Mouse (Mus musculus): ENCODE measurements around the gene Klhdc4. TPM values are rescaled to one million over a fixed set of nuclear protein-coding genes. Genes with fewer than 3 reads are reported as not detected.
A peak's percentile ranks its signal among the peaks of the same experiment; 100 is the strongest.

Gene Klhdc4
- total RNA-seq, 2 experiments from 2014 or later = 35.0 to 41.4 TPM

- ATAC-seq (replicated peaks; ENCODE audit: poor library complexity, severe bottlenecking) = no peak
Measured at GRCm38 (mm10) chr8:121762999-121763699, 66.2 kb downstream of the Klhdc4 start.

GRCm38 (mm10) chr8:121761480-121761879 lies 67.9 kb downstream of the Klhdc4 start:
- ATAC-seq (replicated peaks; ENCODE audit: poor library complexity, severe bottlenecking) = peak; percentile 83

- ATAC-seq (replicated peaks; ENCODE audit: poor library complexity, severe bottlenecking) = no peak
Measured at GRCm38 (mm10) chr8:121760484-121760883, 68.9 kb downstream of the Klhdc4 start.

- ATAC-seq (replicated peaks; ENCODE audit: poor library complexity, severe bottlenecking) = no peak
Measured at GRCm38 (mm10) chr8:121758470-121758869, 70.9 kb downstream of the Klhdc4 start.

- peak; percentile 81 for ATAC-seq (replicated peaks; ENCODE audit: poor library complexity, severe bottlenecking)
Measured at GRCm38 (mm10) chr8:121751407-121751806, 78.0 kb downstream of the Klhdc4 start.

- ATAC-seq (replicated peaks; ENCODE audit: poor library complexity, severe bottlenecking) = 0 out of 2 replicates have a peak, but pooled peaks have one; percentile 43
Measured at GRCm38 (mm10) chr8:121750512-121750911, 78.9 kb downstream of the Klhdc4 start.

GRCm38 (mm10) chr8:121749501-121749900 lies 79.9 kb downstream of the Klhdc4 start:
- no peak for ATAC-seq (replicated peaks; ENCODE audit: poor library complexity, severe bottlenecking)

Other genes with a start within 250 kb of the Klhdc4 start
- 77.9 and 84.4 TPM in 2 replicates for gene Map1lc3b, start 239.2 kb downstream of the Klhdc4 start, total RNA-seq (2014; fragmentation: Nextera tagmentation)
- 68.5 and 77.1 TPM in 2 replicates for gene Map1lc3b, start 239.2 kb downstream of the Klhdc4 start, total RNA-seq (2017)
- gene Zcchc14, start 176.7 kb downstream of the Klhdc4 start, total RNA-seq (2014; fragmentation: Nextera tagmentation) = not detected in 2 replicates
- gene Zcchc14, start 176.7 kb downstream of the Klhdc4 start, total RNA-seq (2017) = 0.30 TPM in 1 of 2 replicates, not detected in the other
- not detected in 2 replicates for gene Jph3, start 99.9 kb downstream of the Klhdc4 start, total RNA-seq (2014; fragmentation: Nextera tagmentation)
- not detected in 2 replicates for gene Jph3, start 99.9 kb downstream of the Klhdc4 start, total RNA-seq (2017)
- 63.5 and 63.6 TPM in 2 replicates for gene Slc7a5, start 78.1 kb upstream of the Klhdc4 start, total RNA-seq (2014; fragmentation: Nextera tagmentation)
- 22.8 and 29.4 TPM in 2 replicates for gene Slc7a5, start 78.1 kb upstream of the Klhdc4 start, total RNA-seq (2017)
- gene Car5a, start 115.3 kb upstream of the Klhdc4 start, total RNA-seq (2014; fragmentation: Nextera tagmentation) = not detected in 2 replicates
- not detected in 2 replicates for gene Car5a, start 115.3 kb upstream of the Klhdc4 start, total RNA-seq (2017)
- gene Banp, start 120.2 kb upstream of the Klhdc4 start, total RNA-seq (2014; fragmentation: Nextera tagmentation) = 12.9 and 16.4 TPM in 2 replicates
- 19.3 and 31.1 TPM in 2 replicates for gene Banp, start 120.2 kb upstream of the Klhdc4 start, total RNA-seq (2017)

Measured in granulocyte monocyte progenitor cell, adult 5-6 weeks (primary cell).